9 mouse cellular contexts compared by ENCODE assay signal in genomic region chr6:94162918-94163317, GRCm38 (mm10).
A peak's percentile ranks its signal among the peaks of the same experiment; 100 is the strongest.
DNase-seq lines count a peak whose midpoint lies in the region; ATAC-seq and TF ChIP-seq lines count a peak whose summit lies in the region.
"Had no signal": no experiment of that assay in that cellular context is flagged by ENCODE, and none has a peak within 500 bp of the region (broad histone marks: within the 10 kb centered on the region; RNA-seq: fewer than 3 reads in every experiment).

No protein-coding gene starts in this region.

- peak overlapping the region; percentile 22; the same call in 1 of the 2 replicates for H3K9ac ChIP-seq in heart, adult 2 months (ENCODE audit: low read depth, low read length)
- no peak overlapping the region for H3K9ac ChIP-seq in hindbrain, embryonic 11.5 days (ENCODE audit: low read depth, low read length)
- no peak overlapping the region for H3K9ac ChIP-seq in liver, embryonic 16.5 days (ENCODE audit: low read depth, low read length)

- DNase-seq in heart, adult 2 months: no peak
- DNase-seq in heart, postnatal 25 days (ENCODE audit: low spot score): no peak
- DNase-seq in hindbrain, embryonic 11.5 days (ENCODE audit: low spot score): peak; percentile 42
- DNase-seq in adipocyte (ENCODE audit: low spot score): no peak
- no peak for DNase-seq in kidney, postnatal 25 days
- DNase-seq in adrenal gland, postnatal 25 days: no peak
- DNase-seq: thymus, postnatal 4 days had no signal

- H3K27ac ChIP-seq in heart, adult 2 months: peak overlapping the region; percentile 47
- H3K27ac ChIP-seq in brown adipose tissue, adult 24 weeks (replicated peaks; ENCODE audit: low read depth, low read length): peak overlapping the region; percentile 45
- no peak overlapping the region; the same call in 1 of the 2 replicates for H3K27ac ChIP-seq in hindbrain, embryonic 11.5 days (ENCODE audit: low read depth, low read length)
- no peak overlapping the region for H3K27ac ChIP-seq in liver, embryonic 16.5 days (ENCODE audit: low read length)

- H3K36me3 ChIP-seq in heart, adult 2 months (ENCODE audit: control insufficient read depth, insufficient read depth, low read length): peaks cover 18% of the 10 kb centered on the region
- H3K36me3 ChIP-seq in hindbrain, embryonic 11.5 days (ENCODE audit: control insufficient read depth, insufficient read depth, low read length): no peaks in the 10 kb centered on the region
- no peaks in the 10 kb centered on the region for H3K36me3 ChIP-seq in liver, embryonic 16.5 days (ENCODE audit: control insufficient read depth, insufficient read depth)

- 44% methylated on average over 8 of the region's 8 CpGs for WGBS in heart, adult 2 months
- 45% methylated on average over 8 of the region's 8 CpGs for WGBS in hindbrain, embryonic 11.5 days
- whole genome bisulfite sequencing in liver, embryonic 16.5 days (ENCODE audit: insufficient replicate concordance): 34% methylated on average over 8 of the region's 8 CpGs

- peaks cover 1% of the 10 kb centered on the region; the same call in 1 of the 2 replicates for H3K79me2 ChIP-seq in heart, adult 2 months (replicated peaks; ENCODE audit: control insufficient read depth, insufficient read depth, low read length)

- TF ChIP-seq CTCF in heart, adult 2 months (IDR thresholded peaks at IDR 0.05): no peak

- H3K9me3 ChIP-seq in hindbrain, embryonic 11.5 days (ENCODE audit: control insufficient read depth, low read length): no peaks in the 10 kb centered on the region
- no peaks in the 10 kb centered on the region for H3K9me3 ChIP-seq in liver, embryonic 16.5 days (replicated peaks; ENCODE audit: control insufficient read depth, low read length)

- H3K27me3 ChIP-seq in heart, adult 2 months (ENCODE audit: control insufficient read depth, insufficient read depth, low read length): no peaks in the 10 kb centered on the region
- no peaks in the 10 kb centered on the region for H3K27me3 ChIP-seq in hindbrain, embryonic 11.5 days (ENCODE audit: control insufficient read depth, insufficient read depth, low read length)
- H3K27me3 ChIP-seq in liver, embryonic 16.5 days (ENCODE audit: control insufficient read depth, insufficient read depth, low read depth, low read length): no peaks in the 10 kb centered on the region

- TF ChIP-seq EP300 in heart, adult 2 months (IDR thresholded peaks at IDR 0.05; ENCODE audit: insufficient read depth, low read depth, low read length): no peak

- H3K4me3 ChIP-seq in heart, adult 2 months: 0 out of 2 replicates have a peak overlapping the region, but pooled peaks have one; percentile 17
- H3K4me3 ChIP-seq in brown adipose tissue, adult 24 weeks (ENCODE audit: insufficient read depth, low read depth, low read length): peak overlapping the region; percentile 7; the same call in 1 of the 2 replicates
- H3K4me3 ChIP-seq in hindbrain, embryonic 11.5 days (ENCODE audit: low read depth, low read length): no peak overlapping the region
- H3K4me3 ChIP-seq in liver, embryonic 16.5 days (ENCODE audit: low read depth, low read length): no peak overlapping the region

- ATAC-seq in hindbrain, embryonic 11.5 days (ENCODE audit: low FRiP score): no peak
- ATAC-seq in liver, embryonic 16.5 days (ENCODE audit: low read depth): peak; percentile 56; the same call in 1 of the 2 replicates

- H3K4me2 ChIP-seq in hindbrain, embryonic 11.5 days (replicated peaks; ENCODE audit: low read depth, low read length): 0 out of 2 replicates have a peak overlapping the region, but pooled peaks have one; percentile 12
- peak overlapping the region; percentile 36 for H3K4me2 ChIP-seq in liver, embryonic 16.5 days (ENCODE audit: low read depth, low read length)

- TF ChIP-seq POLR2A in heart, adult 2 months (IDR thresholded peaks at IDR 0.05; ENCODE audit: insufficient read depth, low read depth, low read length): no peak

- peaks cover 21% of the 10 kb centered on the region for H3K4me1 ChIP-seq in heart, adult 2 months (ENCODE audit: control insufficient read depth, insufficient read depth, low read length)
- H3K4me1 ChIP-seq in brown adipose tissue, adult 24 weeks (ENCODE audit: control insufficient read depth, insufficient read depth, insufficient read length, low read length): peaks cover 31% of the 10 kb centered on the region
- no peaks in the 10 kb centered on the region for H3K4me1 ChIP-seq in hindbrain, embryonic 11.5 days (replicated peaks; ENCODE audit: control insufficient read depth, insufficient read depth, low read length)
- peaks cover 5% of the 10 kb centered on the region for H3K4me1 ChIP-seq in liver, embryonic 16.5 days (ENCODE audit: control insufficient read depth, low read depth, low read length)

- intact Hi-C loops in heart, adult 2 months (cut with DNase I): loop anchor here (10.0 kb wide), 1 partner anchor 302 kb away; no protein-coding TSS in a partner anchor
- intact Hi-C loops in heart, postnatal 25 days (cut with DNase I): no loop called here

Comparison
In these comparisons a context has a peak if more than half of its experiments do, and no peak if none do; other contexts are left out.
1. H3K27ac ChIP-seq: peak in heart, adult 2 months (single experiment) and brown adipose tissue, adult 24 weeks (single experiment); none in hindbrain, embryonic 11.5 days (single experiment) and liver, embryonic 16.5 days (single experiment).
2. H3K4me3 ChIP-seq: peak in heart, adult 2 months (single experiment) and brown adipose tissue, adult 24 weeks (single experiment); none in hindbrain, embryonic 11.5 days (single experiment) and liver, embryonic 16.5 days (single experiment).